Mouse (Mus musculus) midbrain, embryonic 11.5 days (tissue): ENCODE measurements around the gene Igfbpl1. TPM values are rescaled to one million over a fixed set of nuclear protein-coding genes. Genes with fewer than 3 reads are reported as not detected.
A peak's percentile ranks its signal among the peaks of the same experiment; 100 is the strongest.

ENCODE experiments used
- ATAC-seq: fragments of 200-750 bp; cut with Nextera tagmentation; 2 replicates; pipeline ENCODE4 v1.8.0; 2017; ENCODE audit warnings: moderate TSS enrichment, moderate library complexity; ENCODE audit not compliant: low FRiP score
- DNase-seq: peaks from one replicate; pipeline ENCODE4 v3.0.0; 2015; ENCODE audit warnings: low spot score; ENCODE audit errors: missing footprints
- H3K27ac ChIP-seq: fragments of 300-500 bp; sonication (generic); 2 replicates; pipeline ENCODE4 v1.5.1; 2014; ENCODE audit warnings: low read depth, low read length
- H3K27me3 ChIP-seq: fragments of 300-500 bp; sonication (generic); 2 replicates; pipeline ENCODE4 v1.6.1; 2014; ENCODE audit warnings: mild to moderate bottlenecking, low read length, moderate library complexity, mixed read lengths; ENCODE audit not compliant: control insufficient read depth, insufficient read depth
- H3K36me3 ChIP-seq: fragments of 300-500 bp; sonication (generic); 2 replicates; pipeline ENCODE4 v1.6.1; 2014; ENCODE audit warnings: mild to moderate bottlenecking, low read length, moderate library complexity, mixed read lengths; ENCODE audit not compliant: control insufficient read depth, insufficient read depth
- H3K4me1 ChIP-seq: fragments of 300-500 bp; sonication (generic); 2 replicates; pipeline ENCODE4 v1.6.1; 2014; ENCODE audit warnings: low read length; ENCODE audit not compliant: control insufficient read depth, insufficient read depth
- H3K4me2 ChIP-seq: fragments of 300-500 bp; sonication (generic); 2 replicates; pipeline ENCODE4 v1.6.1; 2014; ENCODE audit warnings: mild to moderate bottlenecking, moderate library complexity
- H3K4me3 ChIP-seq: fragments of 300-500 bp; sonication (generic); 2 replicates; pipeline ENCODE4 v1.5.1; 2014; ENCODE audit warnings: low read depth, low read length
- H3K9ac ChIP-seq: fragments of 300-500 bp; sonication (generic); 2 replicates; pipeline ENCODE4 v1.6.1; 2014; ENCODE audit warnings: low read length
- H3K9me3 ChIP-seq: fragments of 300-500 bp; sonication (generic); 2 replicates; pipeline ENCODE4 v1.6.1; 2016; ENCODE audit warnings: low read length; ENCODE audit not compliant: control insufficient read depth
- WGBS: fragments of 180-500 bp; shearing (Covaris S2); extraction: QIAGEN DNeasy Blood & Tissue Kit; methylation state at CpG from one replicate; pipeline ENCODE4 v1.1.7; 2014; 5-methylcytosine and 5-hydroxymethylcytosine counted together
- polyA plus RNA-seq: library from polyadenylated mRNA; unstranded; fragments of >200 nt; fragmentation: Nextera tagmentation; extraction: Ambion mirVana; gene quantifications from 2 replicates; pipeline ENCODE4 v1.2.1, GENCODE M21; 2014

Igfbpl1 gene
- 55.9 and 57.5 TPM in 2 replicates for polyA plus RNA-seq

GRCm38 (mm10) chr4:45826275-45827040, at the start of gene Igfbpl1:
Igfbpl1 (minus strand) TSS chr4:45826923.
- 1% methylated on average over 88 of the region's 91 CpGs for WGBS
- peaks cover 44% of the 10 kb centered on the region for H3K27me3 ChIP-seq

GRCm38 (mm10) chr4:45872147-45872546, 45.4 kb upstream of the Igfbpl1 start:
- no peak overlapping the region for H3K9ac ChIP-seq
- H3K9me3 ChIP-seq = peaks cover 4% of the 10 kb centered on the region; the same call in 1 of the 2 replicates
- H3K4me1 ChIP-seq = peaks cover 2% of the 10 kb centered on the region; the same call in 1 of the 2 replicates
- ATAC-seq (no peak), DNase-seq (no peak)
- no peaks in the 10 kb centered on the region for H3K27me3 ChIP-seq
- no peaks in the 10 kb centered on the region for H3K36me3 ChIP-seq
- no peak overlapping the region for H3K27ac ChIP-seq
- WGBS = 90% methylated on average over 2 of the region's 2 CpGs
- H3K4me2 ChIP-seq = no peak overlapping the region
- no peak overlapping the region for H3K4me3 ChIP-seq

More at GRCm38 (mm10) chr4:45826275-45827040, at the start of gene Igfbpl1:
- Histone ChIP-seq H3K4me3 (peak within 1 kb of the TSS; percentile 53), H3K9me3 (no peaks in the 10 kb centered on the region), H3K36me3 (no peaks in the 10 kb centered on the region), H3K27ac (peak within 1 kb of the TSS; percentile 52), H3K4me2 (peak within 1 kb of the TSS; percentile 56), H3K4me1 (peaks cover 48% of the 10 kb centered on the region), H3K9ac (peak within 1 kb of the TSS; percentile 74)
- DNase-seq = peak; percentile 92
- peak; percentile 33; the same call in 1 of the 2 replicates for ATAC-seq

GRCm38 (mm10) chr4:45869021-45869815, 42.5 kb upstream of the Igfbpl1 start:
- Histone ChIP-seq H3K36me3 (no peaks in the 10 kb centered on the region), H3K9ac (no peak overlapping the region), H3K27ac (no peak overlapping the region), H3K4me3 (no peak overlapping the region), H3K9me3 (no peaks in the 10 kb centered on the region), H3K4me1 (peaks cover 2% of the 10 kb centered on the region; the same call in 1 of the 2 replicates), H3K4me2 (peak overlapping the region; percentile 2; the same call in 1 of the 2 replicates), H3K27me3 (no peaks in the 10 kb centered on the region)
- peak; percentile 89 for DNase-seq
- ATAC-seq = no peak
- 19% methylated on average over 24 of the region's 24 CpGs for WGBS

GRCm38 (mm10) chr4:45867416-45867815, 40.7 kb upstream of the Igfbpl1 start:
- Histone ChIP-seq H3K36me3 (no peaks in the 10 kb centered on the region), H3K4me1 (peaks cover 2% of the 10 kb centered on the region; the same call in 1 of the 2 replicates), H3K27me3 (no peaks in the 10 kb centered on the region), H3K9ac (no peak overlapping the region), H3K4me2 (no peak overlapping the region), H3K4me3 (no peak overlapping the region), H3K27ac (no peak overlapping the region), H3K9me3 (no peaks in the 10 kb centered on the region)
- 67% methylated on average over 8 of the region's 8 CpGs for WGBS
- ATAC-seq = no peak
- DNase-seq = peak; percentile 57

DNA sequence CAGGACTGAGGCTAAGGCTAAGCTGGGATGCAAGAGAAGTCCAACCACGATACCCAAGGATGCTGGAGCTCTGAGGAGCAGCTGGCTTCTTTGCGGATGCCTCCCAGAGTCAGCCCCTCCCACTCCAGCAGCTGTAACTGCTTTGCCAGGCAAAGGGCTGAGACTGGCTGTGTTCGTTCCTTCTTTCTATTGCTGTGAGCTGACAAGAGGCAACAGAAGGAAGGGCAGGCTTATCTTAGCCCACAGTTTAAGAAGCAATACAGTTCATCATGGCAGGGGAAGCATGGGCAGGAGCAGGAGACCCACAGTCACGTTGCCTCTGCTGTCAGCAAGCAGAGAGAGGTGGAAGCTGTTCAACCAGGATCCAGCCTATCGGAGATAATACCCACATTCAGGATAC, 34.4 kb upstream of the Igfbpl1 start:
- Histone ChIP-seq H3K27ac (no peak overlapping the region), H3K9ac (no peak overlapping the region), H3K4me3 (no peak overlapping the region), H3K4me1 (no peaks in the 10 kb centered on the region), H3K9me3 (no peaks in the 10 kb centered on the region), H3K4me2 (no peak overlapping the region), H3K27me3 (no peaks in the 10 kb centered on the region; the same call in 1 of the 2 replicates), H3K36me3 (no peaks in the 10 kb centered on the region)
- WGBS = 65% methylated on average over 5 of the region's 5 CpGs
- no peak for DNase-seq
- no peak for ATAC-seq

DNA sequence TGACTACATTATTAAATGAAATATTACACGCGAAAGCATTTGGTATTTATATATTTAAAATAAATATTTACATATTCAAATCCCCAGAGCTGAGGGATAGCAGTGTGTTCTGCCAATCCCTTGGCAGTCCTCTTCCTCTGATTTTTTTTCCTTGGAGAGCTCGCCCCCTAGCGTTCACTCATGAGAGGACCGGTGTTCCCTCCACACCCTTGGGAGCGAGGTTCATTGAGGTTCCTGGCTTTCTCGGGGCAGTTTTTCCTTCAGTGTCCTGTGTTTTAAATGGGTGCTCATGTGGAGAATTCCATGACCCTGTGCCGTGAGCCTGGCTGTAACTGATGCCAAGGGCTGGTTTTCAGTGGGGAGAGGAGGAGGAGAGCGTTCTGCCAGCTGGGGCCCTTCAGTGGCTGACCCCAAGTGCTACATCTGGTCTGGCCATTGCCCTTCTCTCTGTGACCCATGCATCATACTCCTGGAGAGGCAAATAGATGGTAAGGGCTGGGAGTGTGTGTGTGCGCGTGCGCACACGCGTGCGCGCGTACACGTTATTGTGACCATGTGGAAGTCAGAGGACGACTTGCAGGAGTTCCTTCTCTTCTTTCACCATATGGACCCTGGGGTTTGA, 29.2 kb upstream of the Igfbpl1 start:
- Histone ChIP-seq H3K36me3 (no peaks in the 10 kb centered on the region), H3K27me3 (no peaks in the 10 kb centered on the region; the same call in 1 of the 2 replicates), H3K4me1 (no peaks in the 10 kb centered on the region), H3K27ac (no peak overlapping the region), H3K4me3 (no peak overlapping the region), H3K4me2 (no peak overlapping the region), H3K9me3 (no peaks in the 10 kb centered on the region), H3K9ac (no peak overlapping the region)
- DNase-seq (peak; percentile 97), ATAC-seq (peak; percentile 69; the same call in 1 of the 2 replicates)
- 47% methylated on average over 19 of the region's 19 CpGs for WGBS

GRCm38 (mm10) chr4:45853496-45854246, 26.9 kb upstream of the Igfbpl1 start:
- no peaks in the 10 kb centered on the region for H3K36me3 ChIP-seq
- peaks cover 5% of the 10 kb centered on the region; the same call in 1 of the 2 replicates for H3K4me1 ChIP-seq
- H3K9ac ChIP-seq = no peak overlapping the region
- no peak overlapping the region for H3K27ac ChIP-seq
- H3K9me3 ChIP-seq = no peaks in the 10 kb centered on the region
- DNase-seq (no peak), ATAC-seq (no peak)
- H3K27me3 ChIP-seq = peaks cover 3% of the 10 kb centered on the region; the same call in 1 of the 2 replicates
- 85% methylated on average over 15 of the region's 15 CpGs for WGBS
- no peak overlapping the region for H3K4me2 ChIP-seq
- no peak overlapping the region for H3K4me3 ChIP-seq

- DNase-seq = no peak
- H3K9ac ChIP-seq = no peak overlapping the region
- no peak overlapping the region for H3K4me2 ChIP-seq
- H3K27ac ChIP-seq = no peak overlapping the region
- H3K9me3 ChIP-seq = no peaks in the 10 kb centered on the region
- H3K4me3 ChIP-seq = no peak overlapping the region
- peaks cover 3% of the 10 kb centered on the region; the same call in 1 of the 2 replicates for H3K27me3 ChIP-seq
- H3K36me3 ChIP-seq = no peaks in the 10 kb centered on the region
- WGBS = 52% methylated on average over 3 of the region's 3 CpGs
- peaks cover 5% of the 10 kb centered on the region; the same call in 1 of the 2 replicates for H3K4me1 ChIP-seq
- ATAC-seq = 0 out of 2 replicates have a peak, but pooled peaks have one; percentile 55
Measured at GRCm38 (mm10) chr4:45851640-45852051, 24.9 kb upstream of the Igfbpl1 start.
